Mouse (Mus musculus) hindbrain, embryonic 12.5 days (tissue): ENCODE measurements around the gene Zmiz2. TPM values are rescaled to one million over a fixed set of nuclear protein-coding genes. Genes with fewer than 3 reads are reported as not detected.
"Not testable (repeated sequence)": the region's sequence is repeated elsewhere in the genome, so short reads cannot be mapped to it uniquely, and the experiment has no call there.

Experiments
- ATAC-seq: fragments of 200-750 bp; cut with Nextera tagmentation; 2 replicates; pipeline ENCODE4 v1.8.0; 2017; ENCODE audit warnings: moderate TSS enrichment; ENCODE audit not compliant: low FRiP score
- H3K27ac ChIP-seq: fragments of 300-500 bp; sonication (generic); 2 replicates; pipeline ENCODE4 v1.5.1; 2016; ENCODE audit warnings: mild to moderate bottlenecking
- H3K27me3 ChIP-seq: fragments of 300-500 bp; sonication (generic); 2 replicates; pipeline ENCODE4 v1.6.1; 2016; ENCODE audit warnings: mild to moderate bottlenecking
- H3K36me3 ChIP-seq: fragments of 300-500 bp; sonication (generic); 2 replicates; pipeline ENCODE4 v1.6.1; 2016; ENCODE audit warnings: mild to moderate bottlenecking
- H3K4me1 ChIP-seq: fragments of 300-500 bp; sonication (generic); 2 replicates; pipeline ENCODE4 v1.6.1; 2016
- H3K4me2 ChIP-seq: fragments of 300-500 bp; sonication (generic); replicated peaks from 2 replicates; pipeline ENCODE4 v1.6.1; 2016; ENCODE audit warnings: mild to moderate bottlenecking
- H3K4me3 ChIP-seq: fragments of 300-500 bp; sonication (generic); 2 replicates; pipeline ENCODE4 v1.5.1; 2016; ENCODE audit warnings: mild to moderate bottlenecking
- H3K9ac ChIP-seq: fragments of 300-500 bp; sonication (generic); 2 replicates; pipeline ENCODE4 v1.6.1; 2016; ENCODE audit warnings: mild to moderate bottlenecking, moderate library complexity
- H3K9me3 ChIP-seq: fragments of 300-500 bp; sonication (generic); replicated peaks from 2 replicates; pipeline ENCODE4 v1.6.1; 2016; ENCODE audit warnings: mild to moderate bottlenecking
- WGBS: fragments of 180-500 bp; shearing (Covaris S2); methylation state at CpG from one replicate; pipeline ENCODE4 v1.1.7; 2016; 5-methylcytosine and 5-hydroxymethylcytosine counted together
- polyA plus RNA-seq: library from polyadenylated mRNA; unstranded; fragments of >200 nt; fragmentation: Nextera tagmentation; extraction: Ambion mirVana; gene quantifications from 2 replicates; pipeline ENCODE4 v1.2.1, GENCODE M21; 2016

Zmiz2 gene
- polyA plus RNA-seq, 1 experiment from 2014 or later: 22.4 TPM

- Histone ChIP-seq H3K4me1 (peaks cover 25% of the 10 kb centered on the region), H3K27ac (peak overlapping the region; percentile 97), H3K36me3 (peaks cover 23% of the 10 kb centered on the region), H3K4me3 (peak overlapping the region; percentile 84), H3K9me3 (no peaks in the 10 kb centered on the region), H3K9ac (peak overlapping the region; percentile 90), H3K27me3 (no peaks in the 10 kb centered on the region), H3K4me2 (peak overlapping the region; percentile 84)
- ATAC-seq: peak; percentile 96
- under 1% methylated on average over 98 of the region's 102 CpGs for WGBS
These were observed 26.9 kb downstream of the Zmiz2 start for GRCm38 (mm10) chr11:6415551-6416404.

GRCm38 (mm10) chr11:6416405-6417034 lies 27.6 kb downstream of the Zmiz2 start:
- Histone ChIP-seq H3K9me3 (no peaks in the 10 kb centered on the region), H3K4me2 (peak overlapping the region; percentile 84)
- 1% methylated on average over 30 of the region's 30 CpGs for WGBS

GRCm38 (mm10) chr11:6417069-6417468 lies 28.2 kb downstream of the Zmiz2 start:
- 45% methylated on average over 2 of the region's 2 CpGs for WGBS
- Histone ChIP-seq H3K4me3 (peak overlapping the region; percentile 84), H3K4me1 (peaks cover 25% of the 10 kb centered on the region), H3K9me3 (no peaks in the 10 kb centered on the region), H3K36me3 (peaks cover 31% of the 10 kb centered on the region), H3K4me2 (peak overlapping the region; percentile 84), H3K27me3 (no peaks in the 10 kb centered on the region), H3K9ac (peak overlapping the region; percentile 90), H3K27ac (peak overlapping the region; percentile 97; the same call in 1 of the 2 replicates)
- ATAC-seq: no peak

More at GRCm38 (mm10) chr11:6416405-6417034, 27.6 kb downstream of the Zmiz2 start:
- peak; percentile 60 for ATAC-seq
- H3K27me3 ChIP-seq: no peaks in the 10 kb centered on the region
- peak overlapping the region; percentile 90 for H3K9ac ChIP-seq
- peaks cover 25% of the 10 kb centered on the region for H3K4me1 ChIP-seq
- H3K27ac ChIP-seq: peak overlapping the region; percentile 97
- peaks cover 27% of the 10 kb centered on the region for H3K36me3 ChIP-seq
- H3K4me3 ChIP-seq: peak overlapping the region; percentile 84

GRCm38 (mm10) chr11:6417490-6417889 lies 28.6 kb downstream of the Zmiz2 start:
- no peaks in the 10 kb centered on the region for H3K9me3 ChIP-seq
- H3K4me3 ChIP-seq: peak overlapping the region; percentile 84
- no peaks in the 10 kb centered on the region for H3K27me3 ChIP-seq
- no peak overlapping the region for H3K27ac ChIP-seq
- H3K9ac ChIP-seq: 0 out of 2 replicates have a peak overlapping the region, but pooled peaks have one; percentile 90
- peaks cover 25% of the 10 kb centered on the region for H3K4me1 ChIP-seq
- H3K4me2 ChIP-seq: peak overlapping the region; percentile 84
- no peak for ATAC-seq
- peaks cover 31% of the 10 kb centered on the region for H3K36me3 ChIP-seq

- Histone ChIP-seq H3K27me3 (no peaks in the 10 kb centered on the region), H3K36me3 (peaks cover 44% of the 10 kb centered on the region), H3K4me2 (peak overlapping the region; percentile 30; the same call in 1 of the 2 replicates), H3K9me3 (no peaks in the 10 kb centered on the region), H3K27ac (peak overlapping the region; percentile 30; the same call in 1 of the 2 replicates), H3K9ac (no peak overlapping the region), H3K4me3 (no peak overlapping the region), H3K4me1 (peaks cover 25% of the 10 kb centered on the region)
- WGBS: 90% methylated on average over 5 of the region's 5 CpGs
- ATAC-seq: no peak
These were observed 29.9 kb downstream of the Zmiz2 start for GRCm38 (mm10) chr11:6418751-6419150.

GRCm38 (mm10) chr11:6419156-6419555 lies 30.3 kb downstream of the Zmiz2 start:
- not testable (repeated sequence) for H3K4me3 ChIP-seq, H3K4me2 ChIP-seq, H3K27me3 ChIP-seq, H3K27ac ChIP-seq, ATAC-seq, H3K9ac ChIP-seq, H3K9me3 ChIP-seq
- 72% methylated on average over 4 of the region's 4 CpGs for WGBS
- peaks cover 46% of the 10 kb centered on the region for H3K36me3 ChIP-seq
- H3K4me1 ChIP-seq: peaks cover 25% of the 10 kb centered on the region

- Histone ChIP-seq H3K27ac (no peak overlapping the region), H3K4me3 (no peak overlapping the region), H3K4me2 (no peak overlapping the region), H3K9me3 (no peaks in the 10 kb centered on the region), H3K4me1 (peaks cover 17% of the 10 kb centered on the region), H3K27me3 (no peaks in the 10 kb centered on the region), H3K9ac (no peak overlapping the region), H3K36me3 (peaks cover 54% of the 10 kb centered on the region)
- 31% methylated on average over 1 of the region's 1 CpGs for WGBS
- no peak for ATAC-seq
These were observed 31.4 kb downstream of the Zmiz2 start for GRCm38 (mm10) chr11:6420283-6420703.

GRCm38 (mm10) chr11:6420722-6421350 lies 32.0 kb downstream of the Zmiz2 start:
- 74% methylated on average over 2 of the region's 2 CpGs for WGBS
- Histone ChIP-seq H3K4me2 (no peak overlapping the region), H3K36me3 (peaks cover 57% of the 10 kb centered on the region), H3K9me3 (no peaks in the 10 kb centered on the region), H3K27ac (no peak overlapping the region), H3K9ac (no peak overlapping the region), H3K4me1 (peaks cover 17% of the 10 kb centered on the region), H3K27me3 (no peaks in the 10 kb centered on the region), H3K4me3 (no peak overlapping the region)
- no peak for ATAC-seq

- Histone ChIP-seq H3K4me2 (no peak overlapping the region), H3K36me3 (peaks cover 90% of the 10 kb centered on the region), H3K9ac (no peak overlapping the region), H3K9me3 (no peaks in the 10 kb centered on the region), H3K4me1 (no peaks in the 10 kb centered on the region), H3K27ac (no peak overlapping the region), H3K4me3 (no peak overlapping the region), H3K27me3 (no peaks in the 10 kb centered on the region)
- WGBS: 93% methylated on average over 7 of the region's 7 CpGs
- ATAC-seq: no peak
These were observed 41.3 kb downstream of the Zmiz2 start for GRCm38 (mm10) chr11:6430186-6430585.

GRCm38 (mm10) chr11:6436442-6436841 lies 47.6 kb downstream of the Zmiz2 start:
- no peaks in the 10 kb centered on the region for H3K4me1 ChIP-seq
- 67% methylated on average over 8 of the region's 8 CpGs for whole genome bisulfite sequencing
- no peak overlapping the region for H3K9ac ChIP-seq
- H3K9me3 ChIP-seq: no peaks in the 10 kb centered on the region
- H3K36me3 ChIP-seq: peaks cover 60% of the 10 kb centered on the region
- no peak overlapping the region for H3K27ac ChIP-seq
- no peak overlapping the region for H3K4me2 ChIP-seq
- ATAC-seq: no peak
- H3K27me3 ChIP-seq: no peaks in the 10 kb centered on the region
- H3K4me3 ChIP-seq: no peak overlapping the region

- 98% methylated on average over 2 of the region's 2 CpGs for WGBS
- Histone ChIP-seq H3K4me2 (no peak overlapping the region), H3K27ac (no peak overlapping the region), H3K27me3 (no peaks in the 10 kb centered on the region), H3K9ac (no peak overlapping the region), H3K4me3 (no peak overlapping the region), H3K36me3 (peaks cover 48% of the 10 kb centered on the region), H3K4me1 (no peaks in the 10 kb centered on the region), H3K9me3 (no peaks in the 10 kb centered on the region)
- no peak for ATAC-seq
These were observed 48.8 kb downstream of the Zmiz2 start for GRCm38 (mm10) chr11:6437667-6438066.

GRCm38 (mm10) chr11:6440171-6440570 lies 51.3 kb downstream of the Zmiz2 start:
- 89% methylated on average over 4 of the region's 4 CpGs for WGBS
- ATAC-seq: no peak
- no peaks in the 10 kb centered on the region for H3K9me3 ChIP-seq
- H3K27me3 ChIP-seq: no peaks in the 10 kb centered on the region
- H3K4me3 ChIP-seq: no peak overlapping the region
- H3K27ac ChIP-seq: no peak overlapping the region
- peaks cover 27% of the 10 kb centered on the region for H3K36me3 ChIP-seq
- no peak overlapping the region for H3K4me2 ChIP-seq
- peaks cover 7% of the 10 kb centered on the region for H3K4me1 ChIP-seq
- H3K9ac ChIP-seq: no peak overlapping the region
